Mouse (Mus musculus) embryonic facial prominence, embryonic 10.5 days (tissue): ENCODE measurements around the gene Spcs3. TPM values are rescaled to one million over a fixed set of nuclear protein-coding genes. Genes with fewer than 3 reads are reported as not detected.
"Not testable (repeated sequence)": the region's sequence is repeated elsewhere in the genome, so short reads cannot be mapped to it uniquely, and the experiment has no call there.

Source experiments
- DNase-seq: peaks from one replicate; pipeline ENCODE4 v3.0.0-alpha.2; 2017; ENCODE audit warnings: low spot score
- H3K27ac ChIP-seq: fragments of 300-500 bp; sonication (generic); replicated peaks from 2 replicates; pipeline ENCODE4 v1.5.1; 2016; ENCODE audit warnings: mild to moderate bottlenecking
- H3K27me3 ChIP-seq: fragments of 300-500 bp; sonication (generic); replicated peaks from 2 replicates; pipeline ENCODE4 v1.6.1; 2016; ENCODE audit warnings: low read depth, mild to moderate bottlenecking; ENCODE audit not compliant: poor library complexity, severe bottlenecking
- H3K36me3 ChIP-seq: fragments of 300-500 bp; sonication (generic); replicated peaks from 2 replicates; pipeline ENCODE4 v1.6.1; 2016; ENCODE audit warnings: mild to moderate bottlenecking, moderate library complexity
- H3K4me1 ChIP-seq: fragments of 300-500 bp; sonication (generic); 2 replicates; pipeline ENCODE4 v1.6.1; 2016
- H3K4me3 ChIP-seq: fragments of 300-500 bp; sonication (generic); 2 replicates; pipeline ENCODE4 v1.5.1; 2016; ENCODE audit warnings: mild to moderate bottlenecking, moderate library complexity
- H3K9me3 ChIP-seq: fragments of 300-500 bp; sonication (generic); 2 replicates; pipeline ENCODE4 v1.6.1; 2016; ENCODE audit warnings: mild to moderate bottlenecking
- WGBS: fragments of 180-500 bp; shearing (Covaris S2); methylation state at CpG from one replicate; pipeline ENCODE4 v1.1.7; 2016; 5-methylcytosine and 5-hydroxymethylcytosine counted together
- polyA plus RNA-seq: library from polyadenylated mRNA; unstranded; fragments of >200 nt; fragmentation: Nextera tagmentation; extraction: Ambion mirVana; gene quantifications from 2 replicates; pipeline ENCODE4 v1.2.1, GENCODE M21; 2016

Gene Spcs3
- polyA plus RNA-seq, 1 experiment from 2014 or later = 87.2 TPM

- no peak for DNase-seq
- WGBS = 71% methylated on average over 7 of the region's 7 CpGs
- Histone ChIP-seq H3K27ac (no peak overlapping the region), H3K27me3 (no peaks in the 10 kb centered on the region), H3K4me1 (peaks cover 17% of the 10 kb centered on the region), H3K4me3 (peak overlapping the region; percentile 90), H3K36me3 (peaks cover 35% of the 10 kb centered on the region), H3K9me3 (no peaks in the 10 kb centered on the region)
Measured at GRCm38 (mm10) chr8:54528571-54528970, 1.2 kb downstream of the Spcs3 start.

- peaks cover 54% of the 10 kb centered on the region for H3K36me3 ChIP-seq
- WGBS = 94% methylated on average over 6 of the region's 6 CpGs
Measured at GRCm38 (mm10) chr8:54526700-54527099, 3.1 kb downstream of the Spcs3 start.

GRCm38 (mm10) chr8:54525606-54526005 is 4.2 kb downstream of the Spcs3 start:
- Histone ChIP-seq H3K9me3 (no peaks in the 10 kb centered on the region), H3K4me3 (no peak overlapping the region), H3K27ac (no peak overlapping the region), H3K4me1 (peaks cover 17% of the 10 kb centered on the region), H3K36me3 (peaks cover 65% of the 10 kb centered on the region), H3K27me3 (no peaks in the 10 kb centered on the region)
- DNase-seq = no peak
- WGBS = 92% methylated on average over 2 of the region's 2 CpGs

More at GRCm38 (mm10) chr8:54526700-54527099, 3.1 kb downstream of the Spcs3 start:
- DNase-seq = no peak
- Histone ChIP-seq H3K4me3 (no peak overlapping the region), H3K27me3 (no peaks in the 10 kb centered on the region), H3K9me3 (no peaks in the 10 kb centered on the region), H3K27ac (no peak overlapping the region), H3K4me1 (peaks cover 17% of the 10 kb centered on the region)

- DNase-seq = no peak
- Histone ChIP-seq H3K9me3 (no peaks in the 10 kb centered on the region), H3K27me3 (no peaks in the 10 kb centered on the region), H3K27ac (no peak overlapping the region), H3K4me1 (peaks cover 4% of the 10 kb centered on the region; the same call in 1 of the 2 replicates), H3K4me3 (no peak overlapping the region), H3K36me3 (peaks cover 50% of the 10 kb centered on the region)
- 75% methylated on average over 4 of the region's 4 CpGs for WGBS
Measured at GRCm38 (mm10) chr8:54520516-54520915, 9.3 kb downstream of the Spcs3 start.

- Histone ChIP-seq H3K36me3 (peaks cover 40% of the 10 kb centered on the region), H3K27ac (no peak overlapping the region), H3K4me3 (no peak overlapping the region), H3K4me1 (peaks cover 4% of the 10 kb centered on the region; the same call in 1 of the 2 replicates), H3K9me3 (no peaks in the 10 kb centered on the region), H3K27me3 (no peaks in the 10 kb centered on the region)
- no peak for DNase-seq
- WGBS = 83% methylated on average over 10 of the region's 10 CpGs
Measured at GRCm38 (mm10) chr8:54518756-54519460, 10.9 kb downstream of the Spcs3 start.

GRCm38 (mm10) chr8:54512200-54512599 is 17.6 kb downstream of the Spcs3 start:
- not testable (repeated sequence) for H3K4me1 ChIP-seq, H3K27ac ChIP-seq, H3K36me3 ChIP-seq, H3K4me3 ChIP-seq, H3K9me3 ChIP-seq, H3K27me3 ChIP-seq, DNase-seq
- WGBS = 89% methylated on average over 5 of the region's 5 CpGs

- Histone ChIP-seq H3K36me3 (peaks cover 6% of the 10 kb centered on the region), H3K4me3 (no peak overlapping the region), H3K9me3 (no peaks in the 10 kb centered on the region), H3K27ac (no peak overlapping the region), H3K27me3 (no peaks in the 10 kb centered on the region), H3K4me1 (peaks cover 9% of the 10 kb centered on the region; the same call in 1 of the 2 replicates)
- WGBS = 91% methylated on average over 3 of the region's 3 CpGs
- no peak for DNase-seq
Measured at GRCm38 (mm10) chr8:54511791-54512190, 18.0 kb downstream of the Spcs3 start.

- no peaks in the 10 kb centered on the region for H3K36me3 ChIP-seq
Measured at GRCm38 (mm10) chr8:54509221-54509721, 20.5 kb downstream of the Spcs3 start.

GRCm38 (mm10) chr8:54508814-54509213 is 21.0 kb downstream of the Spcs3 start:
- peaks cover 9% of the 10 kb centered on the region; the same call in 1 of the 2 replicates for H3K4me1 ChIP-seq
- peak overlapping the region; percentile 58 for H3K4me3 ChIP-seq
- 0 out of 2 replicates have a peak overlapping the region, but pooled peaks have one; percentile 19 for H3K27ac ChIP-seq
- DNase-seq = no peak
- H3K27me3 ChIP-seq = no peaks in the 10 kb centered on the region
- H3K9me3 ChIP-seq = no peaks in the 10 kb centered on the region
- WGBS = 6% methylated on average over 11 of the region's 11 CpGs
- no peaks in the 10 kb centered on the region for H3K36me3 ChIP-seq

More at GRCm38 (mm10) chr8:54509221-54509721, 20.5 kb downstream of the Spcs3 start:
- Histone ChIP-seq H3K27me3 (no peaks in the 10 kb centered on the region), H3K27ac (0 out of 2 replicates have a peak overlapping the region, but pooled peaks have one; percentile 19), H3K4me1 (peaks cover 9% of the 10 kb centered on the region; the same call in 1 of the 2 replicates), H3K4me3 (peak overlapping the region; percentile 58), H3K9me3 (no peaks in the 10 kb centered on the region)
- DNase-seq = peak; percentile 37
- 5% methylated on average over 10 of the region's 10 CpGs for WGBS

GRCm38 (mm10) chr8:54508096-54508456 is 21.7 kb downstream of the Spcs3 start:
- 31% methylated on average over 1 of the region's 1 CpGs for WGBS
- DNase-seq = no peak
- Histone ChIP-seq H3K9me3 (no peaks in the 10 kb centered on the region), H3K27ac (no peak overlapping the region), H3K36me3 (no peaks in the 10 kb centered on the region), H3K4me1 (peaks cover 9% of the 10 kb centered on the region; the same call in 1 of the 2 replicates), H3K4me3 (no peak overlapping the region), H3K27me3 (no peaks in the 10 kb centered on the region)

GRCm38 (mm10) chr8:54507428-54508095 is 22.2 kb downstream of the Spcs3 start:
- 32% methylated on average over 6 of the region's 6 CpGs for WGBS
- Histone ChIP-seq H3K4me3 (no peak overlapping the region), H3K4me1 (peaks cover 9% of the 10 kb centered on the region; the same call in 1 of the 2 replicates), H3K27ac (no peak overlapping the region), H3K9me3 (no peaks in the 10 kb centered on the region), H3K36me3 (no peaks in the 10 kb centered on the region), H3K27me3 (no peaks in the 10 kb centered on the region)
- DNase-seq = peak; percentile 67

GRCm38 (mm10) chr8:54505060-54505459 is 24.7 kb downstream of the Spcs3 start:
- H3K4me1 ChIP-seq = peaks cover 9% of the 10 kb centered on the region; the same call in 1 of the 2 replicates
- H3K36me3 ChIP-seq = no peaks in the 10 kb centered on the region
- DNase-seq = no peak
- H3K4me3 ChIP-seq = no peak overlapping the region
- WGBS = 85% methylated on average over 2 of the region's 2 CpGs
- no peaks in the 10 kb centered on the region for H3K9me3 ChIP-seq
- no peak overlapping the region for H3K27ac ChIP-seq
- no peaks in the 10 kb centered on the region for H3K27me3 ChIP-seq
